Mouse (Mus musculus): ENCODE results near the gene Map3k13.
"Not testable (repeated sequence)": the region's sequence is repeated elsewhere in the genome, so short reads cannot be mapped to it uniquely, and the experiment has no call there.

The Map3k13 gene

DNA sequence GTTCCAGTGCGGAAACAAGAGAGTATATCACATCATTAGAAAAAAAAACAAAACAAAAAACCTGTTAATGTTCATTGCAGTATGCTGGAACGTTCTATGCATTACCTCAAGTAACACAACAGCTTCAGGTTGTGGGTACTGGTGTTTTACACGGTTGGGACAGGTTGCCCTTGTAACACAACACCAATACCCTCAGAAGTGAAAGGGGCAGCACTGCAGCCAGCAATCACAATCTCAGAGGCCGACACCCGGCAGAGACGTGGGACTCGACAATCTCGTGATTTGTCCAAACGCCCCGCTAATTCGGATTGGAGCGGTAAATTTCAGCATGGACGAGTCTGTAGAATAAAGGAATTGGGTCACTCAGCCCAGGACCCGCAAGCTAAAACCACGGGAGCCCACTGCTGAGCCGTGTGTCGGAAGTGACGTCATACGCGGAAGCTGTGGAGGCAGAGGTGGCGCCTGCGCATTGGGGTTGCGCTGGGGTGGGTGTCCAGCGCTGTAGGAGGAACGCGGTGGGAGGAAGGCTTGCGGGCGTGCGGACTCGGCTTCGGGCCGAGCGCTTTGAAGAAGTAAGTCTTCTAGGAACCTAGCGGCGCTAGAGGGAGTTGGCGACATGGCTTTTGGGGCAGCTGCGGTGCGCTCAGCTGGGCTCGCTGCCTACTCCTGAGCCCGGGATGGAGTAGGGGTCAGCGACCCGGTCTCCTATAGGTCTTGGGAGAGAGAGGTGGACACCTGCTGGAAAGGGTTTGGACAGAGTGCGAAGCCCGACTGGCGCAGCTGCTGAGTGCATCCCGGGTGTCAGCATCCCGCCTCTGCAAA is at the start of gene Map3k13:
Gene Map3k13, plus strand, starts transcription at position 472 of the 822 bp plus-strand sequence.
- peak; percentile 96 for DNase-seq (ENCODE audit: low spot score)

DNA sequence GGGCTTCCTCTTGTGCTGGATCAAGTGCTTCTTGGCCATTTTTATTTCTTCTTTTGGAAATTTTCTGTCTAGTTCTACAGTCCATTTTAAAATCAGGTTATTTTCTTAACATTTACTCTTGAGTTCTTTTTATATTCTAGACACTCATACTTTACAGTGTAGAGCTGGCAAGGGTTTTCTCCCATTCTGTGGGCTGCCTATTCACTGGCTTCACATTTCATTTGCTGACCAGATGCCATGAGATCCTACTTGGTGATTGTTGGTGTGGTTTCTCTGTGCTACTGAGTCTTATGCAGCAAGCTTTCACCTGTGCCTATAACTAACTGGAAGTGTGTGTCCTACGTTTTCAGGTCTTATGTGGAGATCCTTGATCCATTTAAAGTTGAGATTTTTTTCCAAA is 35.7 kb upstream of the Map3k13 start:
- no peak for DNase-seq (ENCODE audit: low spot score)

GRCm38 (mm10) chr16:21768255-21768654 is 25.9 kb upstream of the Map3k13 start:
- DNase-seq (ENCODE audit: low spot score) = peak; percentile 31

- peak; percentile 89 for DNase-seq (ENCODE audit: low spot score)
Measured at GRCm38 (mm10) chr16:21769667-21770066, 24.5 kb upstream of the Map3k13 start.

DNA sequence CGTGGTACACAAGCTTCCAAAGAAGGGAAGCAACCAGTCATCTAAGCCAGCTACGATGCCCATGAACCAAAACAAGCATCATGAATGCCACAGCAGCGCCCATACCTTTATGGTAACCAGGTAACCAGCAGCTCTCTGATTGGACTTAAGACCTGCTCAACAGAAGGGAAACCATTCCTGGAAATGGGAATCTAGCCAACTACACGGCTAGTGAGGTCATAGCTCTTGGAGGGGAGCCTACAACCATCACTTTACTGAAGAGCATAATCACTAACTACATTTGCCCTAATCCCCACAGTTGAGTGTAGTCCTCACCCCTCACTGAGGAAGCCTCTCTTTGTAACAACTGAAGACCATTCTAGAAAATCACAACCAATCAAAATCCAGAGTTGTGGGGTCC is 19.4 kb upstream of the Map3k13 start:
- no peak for DNase-seq (ENCODE audit: low spot score)

- DNase-seq (ENCODE audit: low spot score) = peak; percentile 39
Measured at GRCm38 (mm10) chr16:21778293-21778866, 15.8 kb upstream of the Map3k13 start.

DNA sequence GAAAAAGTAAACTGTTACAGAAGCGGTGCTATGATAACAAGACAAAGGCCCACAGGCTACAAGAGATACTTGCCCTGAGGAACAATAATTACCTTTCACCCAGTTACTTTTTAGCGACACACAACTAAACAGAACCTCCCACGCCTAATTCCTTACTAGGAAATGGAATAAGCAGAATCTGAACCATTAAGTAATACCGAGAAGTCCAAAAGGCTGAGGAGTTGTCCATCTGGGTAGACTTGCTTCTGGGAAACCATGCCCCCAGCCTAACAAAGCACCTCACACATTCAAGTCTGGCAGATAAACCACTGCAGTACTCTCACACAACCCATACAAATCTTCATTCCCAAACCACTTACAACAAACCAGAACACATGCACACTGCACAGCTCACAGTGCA is 15.0 kb upstream of the Map3k13 start:
- no peak for DNase-seq (ENCODE audit: low spot score)

- no peak for DNase-seq (ENCODE audit: low spot score)
Measured at GRCm38 (mm10) chr16:21781277-21781676, 12.9 kb upstream of the Map3k13 start.

- DNase-seq (ENCODE audit: low spot score) = no peak
Measured at GRCm38 (mm10) chr16:21781895-21782294, 12.3 kb upstream of the Map3k13 start.

GRCm38 (mm10) chr16:21782807-21783206 is 11.3 kb upstream of the Map3k13 start:
- no peak for DNase-seq (ENCODE audit: low spot score)

GRCm38 (mm10) chr16:21785000-21785399 is 9.1 kb upstream of the Map3k13 start:
- DNase-seq (ENCODE audit: low spot score) = no peak

- DNase-seq (ENCODE audit: low spot score) = no peak
Measured at GRCm38 (mm10) chr16:21786317-21786716, 7.8 kb upstream of the Map3k13 start.

- DNase-seq (ENCODE audit: low spot score) = no peak
Measured at GRCm38 (mm10) chr16:21787516-21788353, 6.4 kb upstream of the Map3k13 start, which contains the start of gene Ehhadh. Gene Ehhadh (minus strand): TSS chr16:21787807.

GRCm38 (mm10) chr16:21788581-21788980 is 5.6 kb upstream of the Map3k13 start:
- DNase-seq (ENCODE audit: low spot score) = no peak

GRCm38 (mm10) chr16:21789180-21789579 is 5.0 kb upstream of the Map3k13 start:
- no peak for DNase-seq (ENCODE audit: low spot score)

DNA sequence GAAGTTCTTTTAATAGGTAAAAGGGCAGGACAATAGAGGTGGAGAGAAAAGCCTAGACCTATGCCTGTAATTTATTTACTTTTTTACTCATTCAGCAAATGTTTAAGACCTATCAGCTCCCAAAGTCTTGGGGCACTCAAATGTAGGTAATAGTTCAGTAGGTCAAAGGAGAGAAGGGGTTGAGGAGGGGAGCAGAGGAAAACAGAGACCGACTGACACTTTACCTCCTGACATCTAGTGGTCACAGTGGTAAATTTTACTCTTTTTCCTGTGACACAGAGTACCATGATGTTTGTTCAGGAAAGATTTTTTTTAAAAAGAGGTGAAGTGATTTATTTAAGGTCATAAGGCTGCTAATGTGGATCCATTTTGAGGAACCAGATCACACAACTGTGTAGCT is 3.7 kb upstream of the Map3k13 start:
- no peak for DNase-seq (ENCODE audit: low spot score)

DNA sequence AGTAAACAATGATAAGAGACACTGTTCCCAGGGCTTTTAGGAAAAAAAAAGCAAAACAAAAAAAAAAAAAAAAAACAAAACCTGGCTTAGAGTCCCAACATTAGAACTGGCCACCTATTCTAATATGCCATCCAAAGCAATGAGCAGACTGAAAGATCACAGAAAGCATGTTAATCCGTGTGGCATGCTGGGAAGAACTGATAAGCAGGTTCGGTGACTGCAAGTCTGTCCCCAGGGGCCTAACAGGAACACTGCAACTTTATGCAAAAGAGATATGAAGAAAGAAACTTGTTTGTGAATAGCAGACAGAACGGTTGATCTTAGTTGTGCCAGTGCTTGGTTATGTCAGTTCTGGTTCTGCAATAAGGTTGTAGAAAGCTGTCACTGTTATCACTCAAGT is 2.4 kb upstream of the Map3k13 start:
- DNase-seq (ENCODE audit: low spot score) = no peak

- DNase-seq (ENCODE audit: low spot score) = not testable (repeated sequence)
Measured at GRCm38 (mm10) chr16:21793080-21793810, 901 bp upstream of the Map3k13 start.

GRCm38 (mm10) chr16:21794697-21795045 is 525 bp downstream of the Map3k13 start:
- no peak for DNase-seq (ENCODE audit: low spot score)

DNA sequence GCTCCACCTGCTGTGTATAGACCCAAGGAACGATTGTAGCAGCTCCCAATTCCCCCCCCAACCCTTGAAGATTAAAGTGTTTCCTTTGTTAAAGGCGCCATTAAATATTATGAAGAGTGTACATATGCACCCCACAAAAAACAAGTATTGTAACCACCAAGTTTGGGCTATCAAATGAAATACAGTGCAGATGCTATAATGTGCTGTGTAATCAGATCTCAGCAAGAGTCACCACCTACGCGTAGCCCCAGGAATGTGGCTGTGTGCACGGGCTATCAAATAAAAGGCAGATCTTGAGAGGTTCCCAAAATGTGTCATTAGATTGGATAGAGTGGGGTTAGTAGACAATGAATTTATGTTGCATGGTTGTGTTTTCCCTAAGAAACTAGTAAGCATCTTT is 925 bp downstream of the Map3k13 start:
- no peak for DNase-seq (ENCODE audit: low spot score)

DNA sequence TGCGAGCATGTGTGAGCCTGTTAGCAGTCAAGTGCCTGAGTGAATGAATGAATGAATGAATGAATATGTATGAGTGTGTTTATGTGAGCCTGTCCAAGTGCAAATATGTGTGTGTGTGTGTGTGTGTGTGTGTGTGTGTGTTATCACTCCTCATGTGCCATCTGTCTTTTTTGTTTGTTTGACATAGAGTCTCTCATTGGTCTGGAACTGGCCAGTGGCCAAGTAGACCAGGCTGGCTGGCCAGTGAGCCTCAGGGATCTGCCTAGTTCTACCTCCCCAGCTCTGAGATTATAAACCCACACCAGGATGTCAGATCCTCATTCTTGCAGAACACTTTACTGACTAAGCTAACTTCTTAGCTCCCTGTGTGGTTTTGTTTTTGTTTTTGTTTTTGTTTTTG is 10.1 kb downstream of the Map3k13 start:
- DNase-seq (ENCODE audit: low spot score) = peak; percentile 43

DNA sequence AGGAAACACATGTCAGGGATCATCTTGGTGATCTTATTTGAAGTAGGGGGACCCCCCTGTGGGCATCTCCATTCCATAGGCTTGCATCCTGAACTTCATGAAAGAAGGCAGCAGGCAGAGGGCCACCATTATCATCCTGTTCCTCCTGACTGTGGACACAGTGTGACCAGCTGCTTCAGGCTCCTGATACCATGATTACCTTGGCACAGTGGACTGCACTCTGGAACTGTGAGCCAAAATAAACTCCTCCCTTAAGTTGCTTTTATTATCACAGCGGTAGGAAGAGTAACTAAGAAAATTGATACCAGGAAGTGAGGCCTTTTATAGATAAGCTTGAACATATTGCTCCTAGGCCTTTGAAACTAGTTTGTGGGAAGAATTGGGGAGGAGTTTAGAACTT is 12.7 kb downstream of the Map3k13 start:
- DNase-seq (ENCODE audit: low spot score) = no peak

Measured in adipocyte (in vitro differentiated cells).